Mouse (Mus musculus): Measurements from ENCODE around the gene Eps8. TPM values are rescaled to one million over a fixed set of nuclear protein-coding genes. Genes with fewer than 3 reads are reported as not detected.

Gene Eps8
- polyA plus RNA-seq, 1 experiment: 50.4 TPM

DNA sequence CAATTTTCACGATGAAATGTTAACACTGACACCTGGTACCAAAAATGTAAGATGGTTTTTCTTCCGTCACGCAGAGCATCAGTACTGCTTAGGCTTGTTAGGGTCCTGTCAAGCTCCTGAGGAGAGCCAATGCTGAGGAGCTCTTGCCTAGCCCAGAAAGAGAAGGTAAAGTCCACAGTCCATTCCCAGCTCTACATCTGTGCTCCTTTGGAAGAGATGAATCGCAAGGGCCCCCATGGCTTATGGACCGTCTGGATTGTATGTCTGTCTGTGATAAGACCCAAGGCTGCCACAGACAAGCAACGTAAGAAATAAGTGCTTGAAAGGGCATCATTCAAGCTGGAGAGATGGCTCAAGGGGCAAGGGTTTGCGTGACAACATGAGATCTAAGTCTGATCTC is 48.1 kb downstream of the Eps8 start:
- Histone ChIP-seq H3K27ac (ENCODE audit: insufficient read depth, low read length) (no peak overlapping the region), H3K27me3 (ENCODE audit: control insufficient read depth, insufficient read depth, low read length) (no peaks in the 10 kb centered on the region), H3K4me1 (ENCODE audit: control insufficient read depth, insufficient read depth, low read length) (peaks cover 33% of the 10 kb centered on the region), H3K4me3 (replicated peaks; ENCODE audit: insufficient read depth, low read depth, low read length) (no peak overlapping the region)
- TF ChIP-seq POLR2A (IDR thresholded peaks at IDR 0.05; ENCODE audit: borderline replicate concordance, insufficient read depth, low read length) (no peak), CTCF (IDR thresholded peaks at IDR 0.05; ENCODE audit: borderline replicate concordance, insufficient read depth, low read depth, low read length) (no peak)
- no peak for DNase-seq
- 85% methylated on average over 7 of the region's 7 CpGs for WGBS

DNA sequence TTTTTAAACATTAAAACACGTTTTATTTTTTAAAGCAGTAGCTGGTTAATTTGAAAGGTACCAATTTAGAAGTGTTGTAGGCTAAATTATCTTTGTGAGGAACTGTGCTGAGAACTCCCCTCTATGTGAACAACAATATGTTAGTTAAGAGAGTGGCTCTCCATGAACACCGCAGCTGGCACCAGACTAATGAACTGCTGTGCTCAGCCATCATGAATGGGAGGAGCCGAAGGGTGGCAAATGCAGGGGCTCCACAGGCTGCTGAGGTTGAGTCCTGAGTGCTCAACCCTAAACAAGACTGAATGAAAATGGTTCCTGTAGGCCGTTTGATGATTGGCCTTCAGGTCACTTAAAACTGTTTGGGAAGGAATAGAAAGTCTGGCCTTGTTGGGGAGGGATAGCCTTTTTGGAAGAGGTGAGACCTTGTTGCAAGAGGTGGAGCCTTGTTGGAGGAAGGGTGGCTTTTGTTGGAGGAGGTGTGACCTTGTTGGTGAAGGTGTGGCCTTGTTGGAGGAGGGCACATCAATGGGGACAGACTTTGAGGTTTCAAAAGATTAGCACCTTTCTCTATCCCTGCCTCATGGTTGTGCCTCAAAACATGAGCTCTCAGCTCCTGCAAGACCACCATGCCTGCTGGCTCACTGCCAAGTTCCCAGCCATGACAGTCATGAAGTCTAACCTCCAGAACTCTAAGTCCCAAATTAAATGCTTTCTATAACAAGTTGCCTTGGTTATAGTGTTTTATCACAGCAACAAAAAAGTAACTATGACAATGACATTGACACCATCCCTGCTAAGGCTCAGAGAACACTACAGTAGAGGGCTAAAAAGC is 50.0 kb downstream of the Eps8 start:
- Histone ChIP-seq H3K4me3 (replicated peaks; ENCODE audit: insufficient read depth, low read depth, low read length) (no peak overlapping the region), H3K4me1 (ENCODE audit: control insufficient read depth, insufficient read depth, low read length) (peaks cover 29% of the 10 kb centered on the region), H3K27ac (ENCODE audit: insufficient read depth, low read length) (no peak overlapping the region), H3K27me3 (ENCODE audit: control insufficient read depth, insufficient read depth, low read length) (no peaks in the 10 kb centered on the region)
- TF ChIP-seq CTCF (IDR thresholded peaks at IDR 0.05; ENCODE audit: borderline replicate concordance, insufficient read depth, low read depth, low read length) (no peak), POLR2A (IDR thresholded peaks at IDR 0.05; ENCODE audit: borderline replicate concordance, insufficient read depth, low read length) (no peak)
- WGBS: 83% methylated on average over 4 of the region's 4 CpGs
- no peak for DNase-seq

DNA sequence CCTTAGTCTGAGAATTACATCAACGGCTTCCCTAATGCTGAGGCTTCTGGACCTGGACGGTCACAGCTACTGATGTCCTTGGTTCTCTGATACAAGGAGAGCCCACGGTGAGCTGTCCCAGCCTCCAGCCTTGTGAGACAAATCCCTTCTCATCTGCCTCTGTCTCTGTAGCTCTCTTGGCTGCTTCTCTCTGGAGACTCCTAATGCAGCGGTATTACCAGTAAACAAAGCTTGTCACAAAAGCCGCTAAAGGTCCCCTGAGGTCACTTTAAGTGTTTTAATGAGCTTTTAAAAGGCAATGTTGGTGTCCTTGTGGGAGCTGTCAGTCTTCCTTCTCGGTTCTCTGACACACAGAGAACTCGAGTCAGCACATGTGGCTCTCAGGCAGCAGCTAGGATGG is 56.4 kb downstream of the Eps8 start:
- 51% methylated on average over 7 of the region's 7 CpGs for WGBS
- TF ChIP-seq POLR2A (IDR thresholded peaks at IDR 0.05; ENCODE audit: borderline replicate concordance, insufficient read depth, low read length): no peak
- TF ChIP-seq CTCF (IDR thresholded peaks at IDR 0.05; ENCODE audit: borderline replicate concordance, insufficient read depth, low read depth, low read length): no peak

DNA sequence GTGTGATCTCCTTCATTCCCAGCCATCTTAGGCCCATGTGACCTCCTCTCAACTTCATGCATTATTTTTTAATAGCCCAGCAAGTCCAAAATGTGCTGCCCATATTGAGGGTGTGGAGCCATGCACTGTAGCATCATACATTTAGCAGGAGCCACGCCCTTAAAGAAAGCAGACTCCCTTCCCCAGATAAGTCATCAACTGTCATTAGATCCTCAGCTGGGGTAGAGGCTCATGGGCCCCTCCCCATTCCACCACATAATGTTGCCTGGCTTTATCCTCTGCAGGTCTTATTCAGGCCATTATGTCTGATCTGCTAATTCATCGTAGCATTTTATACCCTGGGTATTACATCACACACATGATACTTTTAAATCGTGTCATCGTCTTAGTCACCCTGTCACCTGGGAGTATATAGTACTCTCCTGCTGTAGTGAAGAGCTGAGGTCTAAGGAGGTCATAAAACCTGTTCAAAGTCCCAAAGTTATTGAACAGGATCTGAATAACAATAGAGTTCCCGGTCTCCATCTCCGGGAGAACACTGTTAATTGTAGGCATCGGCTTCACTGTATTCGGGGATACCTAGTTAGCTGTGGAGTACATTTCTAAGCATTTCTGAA is 57.1 kb downstream of the Eps8 start:
- no peaks in the 10 kb centered on the region for H3K27me3 ChIP-seq (ENCODE audit: control insufficient read depth, insufficient read depth, low read length)
- TF ChIP-seq CTCF (IDR thresholded peaks at IDR 0.05; ENCODE audit: borderline replicate concordance, insufficient read depth, low read depth, low read length): no peak
- TF ChIP-seq POLR2A (IDR thresholded peaks at IDR 0.05; ENCODE audit: borderline replicate concordance, insufficient read depth, low read length): no peak
- 88% methylated on average over 8 of the region's 8 CpGs for WGBS

More for the DNA sequence above, 56.4 kb downstream of the Eps8 start:
- H3K4me1 ChIP-seq (ENCODE audit: control insufficient read depth, insufficient read depth, low read length): peaks cover 4% of the 10 kb centered on the region; the same call in 1 of the 2 replicates
- no peak overlapping the region for H3K4me3 ChIP-seq (replicated peaks; ENCODE audit: insufficient read depth, low read depth, low read length)
- H3K27me3 ChIP-seq (ENCODE audit: control insufficient read depth, insufficient read depth, low read length): no peaks in the 10 kb centered on the region
- DNase-seq: no peak
- H3K27ac ChIP-seq (ENCODE audit: insufficient read depth, low read length): no peak overlapping the region

DNA sequence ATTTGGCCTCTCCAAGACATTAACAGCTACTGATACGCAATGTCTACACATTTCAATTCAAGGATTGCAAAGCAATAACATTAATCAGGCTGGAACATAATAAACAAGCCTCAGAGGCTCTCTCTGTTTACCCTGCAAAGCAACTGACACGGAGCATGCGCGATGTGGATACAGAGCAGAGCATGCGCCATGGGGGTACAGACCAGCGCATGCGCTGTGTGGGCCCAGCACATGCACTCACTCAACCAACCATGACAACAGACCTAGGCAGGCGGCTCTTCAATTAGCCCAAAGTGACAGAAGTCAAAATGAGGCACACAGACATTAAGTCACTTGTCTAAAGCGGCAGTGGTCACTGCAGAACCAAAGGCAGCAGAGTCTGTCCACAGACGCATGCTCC is 62.1 kb downstream of the Eps8 start:
- no peak overlapping the region for H3K4me3 ChIP-seq (replicated peaks; ENCODE audit: insufficient read depth, low read depth, low read length)
- no peaks in the 10 kb centered on the region for H3K27me3 ChIP-seq (ENCODE audit: control insufficient read depth, insufficient read depth, low read length)
- no peak for TF ChIP-seq CTCF (IDR thresholded peaks at IDR 0.05; ENCODE audit: borderline replicate concordance, insufficient read depth, low read depth, low read length)
- no peak for TF ChIP-seq POLR2A (IDR thresholded peaks at IDR 0.05; ENCODE audit: borderline replicate concordance, insufficient read depth, low read length)
- no peak for DNase-seq
- no peak overlapping the region for H3K27ac ChIP-seq (ENCODE audit: insufficient read depth, low read length)
- H3K4me1 ChIP-seq (ENCODE audit: control insufficient read depth, insufficient read depth, low read length): peaks cover 11% of the 10 kb centered on the region
- 95% methylated on average over 10 of the region's 10 CpGs for WGBS

More for the DNA sequence above, 57.1 kb downstream of the Eps8 start:
- Histone ChIP-seq H3K4me3 (replicated peaks; ENCODE audit: insufficient read depth, low read depth, low read length) (no peak overlapping the region), H3K4me1 (ENCODE audit: control insufficient read depth, insufficient read depth, low read length) (peaks cover 7% of the 10 kb centered on the region), H3K27ac (ENCODE audit: insufficient read depth, low read length) (no peak overlapping the region)
- no peak for DNase-seq

DNA sequence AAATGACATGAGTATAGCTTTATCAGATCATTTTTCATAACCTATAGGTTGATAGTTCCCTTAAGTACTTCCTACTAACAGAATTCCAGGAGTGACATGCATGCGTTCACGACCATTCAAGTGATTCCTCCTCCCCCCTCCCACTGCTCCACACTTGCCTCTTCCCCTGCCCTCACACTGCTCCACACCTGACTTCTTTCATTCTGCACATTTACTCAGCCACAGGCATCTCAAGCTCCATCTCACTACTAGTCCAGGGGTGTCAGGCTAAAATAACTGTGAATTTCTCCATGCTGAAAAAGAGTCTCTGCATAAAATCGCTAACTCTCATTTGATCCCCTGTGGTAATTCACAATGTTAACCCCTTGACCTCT is 65.4 kb downstream of the Eps8 start:
- Histone ChIP-seq H3K4me1 (ENCODE audit: control insufficient read depth, insufficient read depth, low read length) (peaks cover 17% of the 10 kb centered on the region), H3K27ac (ENCODE audit: insufficient read depth, low read length) (no peak overlapping the region), H3K27me3 (ENCODE audit: control insufficient read depth, insufficient read depth, low read length) (no peaks in the 10 kb centered on the region), H3K4me3 (replicated peaks; ENCODE audit: insufficient read depth, low read depth, low read length) (no peak overlapping the region)
- no peak for DNase-seq
- TF ChIP-seq CTCF (IDR thresholded peaks at IDR 0.05; ENCODE audit: borderline replicate concordance, insufficient read depth, low read depth, low read length): no peak
- TF ChIP-seq POLR2A (IDR thresholded peaks at IDR 0.05; ENCODE audit: borderline replicate concordance, insufficient read depth, low read length): no peak
- WGBS: 75% methylated on average over 3 of the region's 3 CpGs

DNA sequence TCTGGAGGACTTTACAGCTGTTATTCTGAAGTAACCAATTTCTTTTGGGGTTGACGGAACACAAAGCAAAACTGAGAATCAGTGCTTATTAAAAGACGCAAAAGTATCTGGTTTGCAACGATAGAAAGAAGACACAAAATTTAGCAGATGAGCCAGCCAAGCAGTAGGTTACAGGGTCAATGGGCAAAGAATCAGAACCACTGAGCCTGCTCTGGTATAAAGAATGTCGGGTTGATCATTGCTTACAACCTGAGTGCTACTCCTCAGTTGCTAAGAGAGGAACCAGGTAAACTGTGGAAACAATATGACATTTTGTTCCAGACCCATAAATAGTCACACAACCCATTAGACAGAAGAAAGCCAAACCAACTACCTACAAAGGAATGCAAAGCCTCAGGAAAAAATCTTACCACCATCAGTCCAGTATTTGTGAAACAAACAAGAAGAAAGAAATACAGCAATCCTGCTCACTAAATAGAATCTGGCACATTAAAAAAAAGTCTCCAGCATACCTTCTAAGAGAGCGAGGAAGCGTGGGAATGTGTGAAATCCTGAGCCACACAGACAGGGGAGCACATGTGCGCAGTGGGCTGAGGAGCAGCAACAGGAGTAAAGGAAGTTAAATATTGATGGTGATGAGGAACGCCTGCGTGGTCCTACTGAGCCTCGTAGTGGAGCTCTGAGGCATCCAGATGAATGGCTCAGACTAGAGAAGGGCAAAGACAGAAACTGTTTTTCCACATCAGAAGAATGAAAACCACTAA is 66.0 kb downstream of the Eps8 start:
- 82% methylated on average over 10 of the region's 10 CpGs for WGBS
- DNase-seq: no peak
- Histone ChIP-seq H3K4me3 (replicated peaks; ENCODE audit: insufficient read depth, low read depth, low read length) (no peak overlapping the region), H3K4me1 (ENCODE audit: control insufficient read depth, insufficient read depth, low read length) (peaks cover 17% of the 10 kb centered on the region), H3K27ac (ENCODE audit: insufficient read depth, low read length) (no peak overlapping the region), H3K27me3 (ENCODE audit: control insufficient read depth, insufficient read depth, low read length) (no peaks in the 10 kb centered on the region)
- TF ChIP-seq POLR2A (IDR thresholded peaks at IDR 0.05; ENCODE audit: borderline replicate concordance, insufficient read depth, low read length): no peak
- no peak for TF ChIP-seq CTCF (IDR thresholded peaks at IDR 0.05; ENCODE audit: borderline replicate concordance, insufficient read depth, low read depth, low read length)
